Mouse (Mus musculus) heart, adult 11 months (tissue): ENCODE results near the gene Tmem72.

Experiments used
- DNase-seq: peaks from one replicate; pipeline ENCODE4 v3.0.0; 2022

Gene Tmem72

GRCm38 (mm10) chr6:116649811-116650210, 66.9 kb downstream of the Tmem72 start:
- DNase-seq, result peak; percentile 91

DNA sequence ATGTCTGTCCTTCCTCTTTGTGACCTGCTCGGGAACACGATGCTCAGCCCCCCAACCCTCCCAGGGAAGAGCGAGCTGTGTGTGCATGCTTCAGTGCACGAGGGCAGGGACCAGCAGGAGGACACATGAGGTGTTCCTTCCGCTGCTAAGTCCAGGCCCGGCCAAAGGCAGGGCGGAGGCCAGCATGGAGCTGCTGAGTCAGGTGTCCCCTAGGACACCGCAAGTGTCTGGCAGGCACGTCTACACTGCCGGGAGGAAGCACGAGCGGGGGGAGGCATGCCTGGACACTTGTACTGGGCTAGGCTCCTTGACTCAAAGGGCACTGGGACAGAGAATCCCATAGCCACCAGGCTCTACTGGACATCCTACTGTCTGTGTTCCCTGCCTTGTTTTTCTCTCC, 69.0 kb downstream of the Tmem72 start:
- peak; percentile 99 for DNase-seq

GRCm38 (mm10) chr6:116644335-116644734, 72.4 kb downstream of the Tmem72 start:
- DNase-seq, result peak; percentile 99

DNA sequence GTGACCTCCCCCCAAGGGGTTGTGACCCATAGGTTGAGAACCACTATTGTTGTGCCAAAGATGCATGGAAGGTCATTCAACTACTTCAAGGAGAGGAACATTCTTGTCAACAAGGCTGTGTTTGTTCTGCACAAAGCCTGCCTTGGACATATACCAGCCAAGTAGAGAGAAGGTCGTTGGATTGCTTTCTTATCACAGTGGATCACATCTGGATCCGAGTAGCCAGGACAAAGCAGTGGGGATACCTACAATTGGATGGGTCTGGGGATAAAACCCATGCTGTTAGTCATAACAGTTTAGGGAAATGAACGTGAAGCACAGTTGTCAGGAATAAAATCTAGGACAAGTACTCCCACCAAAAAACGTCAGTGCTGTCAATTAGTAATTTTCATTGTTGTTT, 72.8 kb downstream of the Tmem72 start:
- peak; percentile 92 for DNase-seq

DNA sequence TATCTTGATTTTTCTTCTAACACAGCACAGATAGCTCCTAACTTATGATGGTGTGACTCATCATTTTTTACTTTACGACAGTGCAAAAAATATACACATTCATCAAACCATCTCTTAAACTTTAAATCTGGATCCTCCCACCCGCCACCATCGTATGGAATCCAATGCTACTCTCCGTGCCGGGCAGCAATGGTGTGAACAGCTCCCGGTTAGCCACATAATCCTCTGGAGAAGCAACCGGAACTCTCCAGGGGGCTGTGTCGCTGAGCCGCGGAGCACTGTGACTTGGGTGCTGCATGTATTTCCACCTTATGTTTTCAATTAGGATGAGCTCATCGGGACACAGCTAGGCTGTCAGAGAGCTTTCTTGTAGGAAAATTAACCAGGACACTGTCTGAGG, 73.8 kb downstream of the Tmem72 start:
- DNase-seq, result no peak

GRCm38 (mm10) chr6:116639663-116640062, 77.0 kb downstream of the Tmem72 start:
- DNase-seq, result peak; percentile 96

DNA sequence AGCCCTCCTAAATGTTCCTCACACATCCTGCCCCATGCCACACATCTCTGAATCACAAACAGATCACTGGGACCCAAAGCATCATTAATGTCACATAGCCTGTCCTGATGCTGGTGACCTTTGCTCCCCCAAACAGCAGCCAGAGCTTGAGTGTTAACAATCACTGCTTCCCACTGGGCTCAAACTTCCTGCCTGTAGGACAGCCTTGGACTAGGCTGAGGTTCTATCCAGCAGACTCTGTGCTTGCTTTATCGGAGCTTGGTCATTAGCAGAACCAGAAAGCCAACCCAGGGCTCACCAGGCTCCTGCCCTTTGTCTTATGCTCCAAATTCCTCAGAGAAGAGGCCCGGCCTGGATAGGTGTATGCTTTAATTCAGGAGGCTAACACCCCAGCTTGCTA, 77.8 kb downstream of the Tmem72 start:
- peak; percentile 92 for DNase-seq

DNA sequence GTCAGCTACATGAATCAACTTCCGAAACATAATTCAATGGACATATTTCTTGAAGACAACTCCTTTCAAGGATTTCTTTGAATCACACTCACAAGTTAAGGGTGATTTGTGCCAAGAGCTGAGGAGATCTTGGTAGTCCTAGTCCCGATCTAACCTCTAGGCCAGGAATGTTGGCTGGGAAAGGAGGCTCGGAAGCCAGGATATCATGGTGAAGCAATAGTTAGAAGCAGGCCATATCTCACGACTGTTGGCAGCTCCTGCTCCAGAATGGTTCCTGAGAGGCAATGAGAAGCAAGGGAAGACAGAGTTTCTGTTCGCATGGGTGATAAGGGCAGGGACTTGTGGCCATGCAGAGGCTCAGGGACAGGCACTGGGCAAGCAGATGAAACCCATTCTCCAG, 79.2 kb downstream of the Tmem72 start:
- peak; percentile 93 for DNase-seq

- peak; percentile 84 for DNase-seq
Observed at GRCm38 (mm10) chr6:116636581-116637235, 80.0 kb downstream of the Tmem72 start.

DNA sequence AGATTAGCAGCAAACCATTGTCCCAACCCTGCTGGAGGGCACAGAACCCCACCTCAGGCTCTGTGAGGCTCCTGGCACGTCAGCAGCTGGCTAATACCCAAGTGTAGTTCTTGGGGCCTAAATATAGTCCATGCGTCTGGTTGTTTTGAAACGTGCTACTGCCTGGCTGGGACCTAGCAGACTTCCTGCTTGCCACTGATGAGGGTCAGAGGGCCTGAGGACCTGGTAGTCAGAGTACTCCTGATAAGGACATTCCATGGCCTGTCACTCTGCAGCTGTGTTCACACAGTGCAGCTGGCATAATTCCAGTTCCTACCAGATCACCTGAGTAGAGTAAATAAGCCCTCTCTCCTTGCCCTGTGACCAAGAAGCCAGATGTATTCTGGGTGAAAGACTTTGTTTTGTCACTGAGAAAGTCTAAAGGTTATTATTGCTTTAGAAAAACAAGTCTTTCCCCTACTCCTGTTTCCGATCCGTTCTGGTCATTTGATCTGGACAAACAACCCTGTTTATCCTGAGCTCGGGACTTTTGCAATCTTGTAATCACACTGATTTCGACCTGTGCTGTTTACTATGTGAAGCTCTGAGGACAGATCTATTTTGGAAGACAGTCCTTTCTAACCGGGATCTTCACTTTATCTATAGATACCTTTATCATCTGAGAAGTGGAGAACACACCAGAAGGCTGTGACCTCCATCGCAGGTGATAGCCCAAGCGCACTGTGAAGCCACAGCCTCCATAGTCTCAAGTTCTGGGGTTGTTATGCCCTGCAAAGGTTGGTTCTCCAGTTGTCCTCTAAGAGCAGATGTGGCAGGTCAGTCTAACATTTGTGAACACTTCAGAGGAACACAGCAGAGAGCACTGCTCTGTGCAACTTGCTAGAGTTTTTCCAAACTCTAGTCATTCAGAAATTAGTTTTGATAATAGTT, 81.2 kb downstream of the Tmem72 start:
- DNase-seq, result peak; percentile 100

GRCm38 (mm10) chr6:116633741-116634695, 82.7 kb downstream of the Tmem72 start:
- DNase-seq, result peak; percentile 87

GRCm38 (mm10) chr6:116632129-116632528, 84.6 kb downstream of the Tmem72 start:
- DNase-seq, result peak; percentile 95

- peak; percentile 91 for DNase-seq
Observed at GRCm38 (mm10) chr6:116629766-116630165, 86.9 kb downstream of the Tmem72 start.
